Mouse (Mus musculus): ENCODE results near the gene Sh3gl2. TPM values are rescaled to one million over a fixed set of nuclear protein-coding genes. Genes with fewer than 3 reads are reported as not detected.

Gene Sh3gl2
- polyA plus RNA-seq, 1 experiment from 2014 or later: 6.9 TPM

- H3K9me3 ChIP-seq: no peaks in the 10 kb centered on the region
- no peaks in the 10 kb centered on the region for H3K27me3 ChIP-seq (ENCODE audit: insufficient read depth, poor library complexity, severe bottlenecking)
- WGBS: 42% methylated on average over 10 of the region's 10 CpGs
- H3K4me1 ChIP-seq (replicated peaks): no peaks in the 10 kb centered on the region
- no peak overlapping the region for H3K4me3 ChIP-seq
- no peaks in the 10 kb centered on the region for H3K36me3 ChIP-seq
- DNase-seq (ENCODE audit: low spot score): peak; percentile 72
- H3K27ac ChIP-seq: no peak overlapping the region
Measured at GRCm38 (mm10) chr4:85404424-85405194, 199.7 kb downstream of the Sh3gl2 start.

- DNase-seq (ENCODE audit: low spot score): no peak
- H3K36me3 ChIP-seq: no peaks in the 10 kb centered on the region
- no peaks in the 10 kb centered on the region for H3K4me1 ChIP-seq (replicated peaks)
- H3K4me3 ChIP-seq: no peak overlapping the region
- 79% methylated on average over 7 of the region's 7 CpGs for whole genome bisulfite sequencing
- no peaks in the 10 kb centered on the region for H3K27me3 ChIP-seq (ENCODE audit: insufficient read depth, poor library complexity, severe bottlenecking)
- H3K27ac ChIP-seq: no peak overlapping the region
- no peaks in the 10 kb centered on the region for H3K9me3 ChIP-seq
Measured at GRCm38 (mm10) chr4:85405276-85405675, 200.3 kb downstream of the Sh3gl2 start.

- H3K36me3 ChIP-seq: no peaks in the 10 kb centered on the region
- no peak overlapping the region for H3K27ac ChIP-seq
- H3K4me3 ChIP-seq: no peak overlapping the region
- H3K9me3 ChIP-seq: no peaks in the 10 kb centered on the region
- no peaks in the 10 kb centered on the region for H3K4me1 ChIP-seq (replicated peaks)
- DNase-seq (ENCODE audit: low spot score): no peak
- WGBS: 95% methylated on average over 3 of the region's 3 CpGs
- H3K27me3 ChIP-seq (ENCODE audit: insufficient read depth, poor library complexity, severe bottlenecking): no peaks in the 10 kb centered on the region
Measured at GRCm38 (mm10) chr4:85416466-85416865, 211.5 kb downstream of the Sh3gl2 start.

- no peak for DNase-seq (ENCODE audit: low spot score)
- Histone ChIP-seq H3K4me1 (replicated peaks) (no peaks in the 10 kb centered on the region), H3K4me3 (no peak overlapping the region), H3K27ac (no peak overlapping the region), H3K9me3 (no peaks in the 10 kb centered on the region), H3K36me3 (no peaks in the 10 kb centered on the region), H3K27me3 (ENCODE audit: insufficient read depth, poor library complexity, severe bottlenecking) (no peaks in the 10 kb centered on the region)
- WGBS: 88% methylated on average over 6 of the region's 6 CpGs
Measured at GRCm38 (mm10) chr4:85420429-85420828, 215.5 kb downstream of the Sh3gl2 start.

- H3K27ac ChIP-seq: no peak overlapping the region
- H3K4me1 ChIP-seq (replicated peaks): no peaks in the 10 kb centered on the region
- no peaks in the 10 kb centered on the region for H3K9me3 ChIP-seq
- H3K4me3 ChIP-seq: no peak overlapping the region
- no peaks in the 10 kb centered on the region for H3K36me3 ChIP-seq
- H3K27me3 ChIP-seq (ENCODE audit: insufficient read depth, poor library complexity, severe bottlenecking): no peaks in the 10 kb centered on the region
- 73% methylated on average over 4 of the region's 4 CpGs for WGBS
- DNase-seq (ENCODE audit: low spot score): no peak
Measured at GRCm38 (mm10) chr4:85426211-85426610, 221.3 kb downstream of the Sh3gl2 start.

- no peak overlapping the region for H3K27ac ChIP-seq
- DNase-seq (ENCODE audit: low spot score): no peak
- no peaks in the 10 kb centered on the region for H3K9me3 ChIP-seq
- H3K4me1 ChIP-seq (replicated peaks): no peaks in the 10 kb centered on the region
- WGBS: 89% methylated on average over 4 of the region's 4 CpGs
- no peaks in the 10 kb centered on the region for H3K36me3 ChIP-seq
- H3K4me3 ChIP-seq: no peak overlapping the region
- H3K27me3 ChIP-seq (ENCODE audit: insufficient read depth, poor library complexity, severe bottlenecking): no peaks in the 10 kb centered on the region
Measured at GRCm38 (mm10) chr4:85432786-85433185, 227.9 kb downstream of the Sh3gl2 start.

GRCm38 (mm10) chr4:85434734-85435133 lies 229.8 kb downstream of the Sh3gl2 start:
- peak; percentile 15 for DNase-seq (ENCODE audit: low spot score)
- H3K4me1 ChIP-seq (replicated peaks): no peaks in the 10 kb centered on the region
- whole genome bisulfite sequencing: 65% methylated on average over 8 of the region's 8 CpGs
- no peak overlapping the region for H3K27ac ChIP-seq
- no peak overlapping the region for H3K4me3 ChIP-seq
- no peaks in the 10 kb centered on the region for H3K36me3 ChIP-seq
- no peaks in the 10 kb centered on the region for H3K27me3 ChIP-seq (ENCODE audit: insufficient read depth, poor library complexity, severe bottlenecking)
- no peaks in the 10 kb centered on the region for H3K9me3 ChIP-seq

- 78% methylated on average over 3 of the region's 3 CpGs for WGBS
- no peaks in the 10 kb centered on the region for H3K4me1 ChIP-seq (replicated peaks)
- H3K36me3 ChIP-seq: no peaks in the 10 kb centered on the region
- H3K9me3 ChIP-seq: no peaks in the 10 kb centered on the region
- H3K4me3 ChIP-seq: no peak overlapping the region
- no peaks in the 10 kb centered on the region for H3K27me3 ChIP-seq (ENCODE audit: insufficient read depth, poor library complexity, severe bottlenecking)
- no peak for DNase-seq (ENCODE audit: low spot score)
- no peak overlapping the region for H3K27ac ChIP-seq
Measured at GRCm38 (mm10) chr4:85438813-85439212, 233.9 kb downstream of the Sh3gl2 start.

GRCm38 (mm10) chr4:85483586-85483985 lies 278.7 kb downstream of the Sh3gl2 start:
- DNase-seq (ENCODE audit: low spot score): no peak

GRCm38 (mm10) chr4:85486316-85486946 lies 281.5 kb downstream of the Sh3gl2 start:
- DNase-seq (ENCODE audit: low spot score): no peak
- H3K36me3 ChIP-seq: no peaks in the 10 kb centered on the region
- H3K27me3 ChIP-seq (ENCODE audit: insufficient read depth, poor library complexity, severe bottlenecking): no peaks in the 10 kb centered on the region
- no peak overlapping the region for H3K27ac ChIP-seq
- peaks cover 4% of the 10 kb centered on the region for H3K4me1 ChIP-seq (replicated peaks)
- H3K4me3 ChIP-seq: no peak overlapping the region
- WGBS: 61% methylated on average over 10 of the region's 10 CpGs
- no peaks in the 10 kb centered on the region for H3K9me3 ChIP-seq

More at GRCm38 (mm10) chr4:85483586-85483985, 278.7 kb downstream of the Sh3gl2 start:
- Histone ChIP-seq H3K27me3 (ENCODE audit: insufficient read depth, poor library complexity, severe bottlenecking) (no peaks in the 10 kb centered on the region), H3K36me3 (no peaks in the 10 kb centered on the region), H3K4me3 (no peak overlapping the region), H3K4me1 (replicated peaks) (peaks cover 4% of the 10 kb centered on the region), H3K9me3 (no peaks in the 10 kb centered on the region), H3K27ac (no peak overlapping the region)
- WGBS: 93% methylated on average over 6 of the region's 6 CpGs

- H3K4me1 ChIP-seq (replicated peaks): no peaks in the 10 kb centered on the region
- no peak overlapping the region for H3K27ac ChIP-seq
- 83% methylated on average over 3 of the region's 3 CpGs for WGBS
- no peaks in the 10 kb centered on the region for H3K27me3 ChIP-seq (ENCODE audit: insufficient read depth, poor library complexity, severe bottlenecking)
- no peak for DNase-seq (ENCODE audit: low spot score)
- H3K4me3 ChIP-seq: no peak overlapping the region
- no peaks in the 10 kb centered on the region for H3K36me3 ChIP-seq
- H3K9me3 ChIP-seq: no peaks in the 10 kb centered on the region
Measured at GRCm38 (mm10) chr4:85505718-85506117, 300.8 kb downstream of the Sh3gl2 start.

GRCm38 (mm10) chr4:85506976-85507375 lies 302.1 kb downstream of the Sh3gl2 start:
- H3K4me1 ChIP-seq (replicated peaks): no peaks in the 10 kb centered on the region
- WGBS: 68% methylated on average over 2 of the region's 2 CpGs
- H3K27ac ChIP-seq: no peak overlapping the region
- H3K27me3 ChIP-seq (ENCODE audit: insufficient read depth, poor library complexity, severe bottlenecking): peaks cover 6% of the 10 kb centered on the region; the same call in 1 of the 2 replicates
- no peak for DNase-seq (ENCODE audit: low spot score)
- no peak overlapping the region for H3K4me3 ChIP-seq
- H3K9me3 ChIP-seq: no peaks in the 10 kb centered on the region
- no peaks in the 10 kb centered on the region for H3K36me3 ChIP-seq

GRCm38 (mm10) chr4:85507491-85507890 lies 302.6 kb downstream of the Sh3gl2 start:
- H3K36me3 ChIP-seq: no peaks in the 10 kb centered on the region
- no peak overlapping the region for H3K27ac ChIP-seq
- no peak overlapping the region for H3K4me3 ChIP-seq
- H3K27me3 ChIP-seq (ENCODE audit: insufficient read depth, poor library complexity, severe bottlenecking): peaks cover 10% of the 10 kb centered on the region
- no peaks in the 10 kb centered on the region for H3K9me3 ChIP-seq
- no peaks in the 10 kb centered on the region for H3K4me1 ChIP-seq (replicated peaks)
- 84% methylated on average over 5 of the region's 5 CpGs for WGBS
- no peak for DNase-seq (ENCODE audit: low spot score)

Measured in hindbrain, embryonic 10.5 days (tissue).